Mouse (Mus musculus) layer of hippocampus, adult 6 months (tissue): ENCODE data around the gene Arid1a. TPM values are rescaled to one million over a fixed set of nuclear protein-coding genes. Genes with fewer than 3 reads are reported as not detected.

Experiments used
- long read RNA-seq, 2 experiments: library from polyadenylated mRNA; unstranded; transcript quantifications; one replicate each; pipeline ENCODE4 v2.0.0; 2019 to 2020
- microRNA-seq: library from miRNA; unstranded; fragments of <30 nt; microRNA quantifications from one replicate; pipeline ENCODE4 v1.2.0, GENCODE M21; 2020
- polyA plus RNA-seq: library from polyadenylated mRNA; unstranded; fragments of <200 nt; fragmentation: Nextera tagmentation; gene quantifications from 2 replicates; pipeline ENCODE4 v1.2.3, GENCODE M21; 2021

Arid1a gene
- 7.8 and 9.0 TPM in 2 replicates for polyA plus RNA-seq
- long read RNA-seq, experiment 1, partial matches to known transcripts: 1 of 15 reads
- long read RNA-seq, experiment 1, other reads (novel, unspliced or antisense): 14 of 15 reads
- long read RNA-seq, experiment 2, partial matches to known transcripts: 21 of 45 reads
- long read RNA-seq, experiment 2, other reads (novel, unspliced or antisense): 24 of 45 reads

GRCm38 (mm10) chr4:133756514-133757268 lies at the start of gene Arid1a:
Gene Arid1a (minus strand): TSS chr4:133756769.

GRCm38 (mm10) chr4:133671881-133672844 lies 84.4 kb downstream of the Arid1a start, which contains the start of gene Pigv:
Gene Pigv (minus strand): TSS chr4:133672647.

GRCm38 (mm10) chr4:133649989-133650699 lies 106.4 kb downstream of the Arid1a start, which contains the start of gene Zdhhc18:
Gene Zdhhc18 (minus strand): TSS chr4:133650154.

Small RNA genes lying within 50 kb of the gene (microRNA-seq; reads per million reads assigned to microRNA genes)
- not detected for gene Mir7227

Other genes starting within 250 kb of the Arid1a start
- gene Kdf1, start 237.8 kb downstream of the Arid1a start, polyA plus RNA-seq: 0.34 and 0.72 TPM in 2 replicates
- 195 and 196 TPM in 2 replicates for gene Nudc, start 210.8 kb downstream of the Arid1a start, polyA plus RNA-seq
- 0.13 TPM in 1 of 2 replicates, not detected in the other for gene Nr0b2, start 203.4 kb downstream of the Arid1a start, polyA plus RNA-seq
- gene Gpatch3, start 182.0 kb downstream of the Arid1a start, polyA plus RNA-seq: 3.6 and 4.2 TPM in 2 replicates
- 13.7 and 15.9 TPM in 2 replicates for gene Gpn2, start 172.4 kb downstream of the Arid1a start, polyA plus RNA-seq
- 0.16 and 0.20 TPM in 2 replicates for gene Sfn, start 154.6 kb downstream of the Arid1a start, polyA plus RNA-seq
- gene Zdhhc18, start 106.6 kb downstream of the Arid1a start, polyA plus RNA-seq: 2.3 and 4.0 TPM in 2 replicates
- gene Pigv, start 84.1 kb downstream of the Arid1a start, polyA plus RNA-seq: 6.2 and 7.7 TPM in 2 replicates
- gene Rps6ka1, start 131.0 kb upstream of the Arid1a start, polyA plus RNA-seq: 7.2 and 8.3 TPM in 2 replicates
- 235 and 280 TPM in 2 replicates for gene Hmgn2, start 211.9 kb upstream of the Arid1a start, polyA plus RNA-seq
- gene Dhdds, start 244.1 kb upstream of the Arid1a start, polyA plus RNA-seq: 41.2 and 47.7 TPM in 2 replicates